Mouse (Mus musculus) right cerebral cortex, postnatal 25 days (tissue): ENCODE measurements around the gene Hba-a2.
"Not testable (repeated sequence)": the region's sequence is repeated elsewhere in the genome, so short reads cannot be mapped to it uniquely, and the experiment has no call there.

ENCODE experiments used
- DNase-seq: peaks from one replicate; pipeline ENCODE4 v3.0.0; 2022

Gene Hba-a2

GRCm38 (mm10) chr11:32296203-32296602, at the start of gene Hba-a2:
Gene Hba-a2, plus strand, starts transcription at chr11:32296489.
- not testable (repeated sequence) for DNase-seq

- no peak for DNase-seq
Observed at GRCm38 (mm10) chr11:32247068-32247467, 49.2 kb upstream of the Hba-a2 start.

DNA sequence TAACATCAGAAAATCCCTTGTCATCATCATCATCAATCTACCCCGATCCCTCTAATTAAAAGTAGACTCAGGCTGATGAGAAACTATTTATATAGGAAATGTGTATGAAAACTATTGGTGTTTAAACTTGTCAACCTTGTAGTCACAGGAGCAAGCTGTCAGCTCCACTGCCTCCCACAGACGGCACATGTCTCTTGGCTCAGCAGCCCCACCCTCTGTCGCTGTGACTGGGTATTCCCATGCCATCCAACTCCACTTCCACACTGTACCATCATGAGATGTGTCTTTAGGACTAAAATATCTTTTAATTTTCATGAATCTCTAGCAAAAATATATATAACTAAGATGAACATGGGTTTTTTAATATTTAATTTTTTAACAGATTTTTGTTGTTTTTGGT, 47.9 kb upstream of the Hba-a2 start:
- no peak for DNase-seq

DNA sequence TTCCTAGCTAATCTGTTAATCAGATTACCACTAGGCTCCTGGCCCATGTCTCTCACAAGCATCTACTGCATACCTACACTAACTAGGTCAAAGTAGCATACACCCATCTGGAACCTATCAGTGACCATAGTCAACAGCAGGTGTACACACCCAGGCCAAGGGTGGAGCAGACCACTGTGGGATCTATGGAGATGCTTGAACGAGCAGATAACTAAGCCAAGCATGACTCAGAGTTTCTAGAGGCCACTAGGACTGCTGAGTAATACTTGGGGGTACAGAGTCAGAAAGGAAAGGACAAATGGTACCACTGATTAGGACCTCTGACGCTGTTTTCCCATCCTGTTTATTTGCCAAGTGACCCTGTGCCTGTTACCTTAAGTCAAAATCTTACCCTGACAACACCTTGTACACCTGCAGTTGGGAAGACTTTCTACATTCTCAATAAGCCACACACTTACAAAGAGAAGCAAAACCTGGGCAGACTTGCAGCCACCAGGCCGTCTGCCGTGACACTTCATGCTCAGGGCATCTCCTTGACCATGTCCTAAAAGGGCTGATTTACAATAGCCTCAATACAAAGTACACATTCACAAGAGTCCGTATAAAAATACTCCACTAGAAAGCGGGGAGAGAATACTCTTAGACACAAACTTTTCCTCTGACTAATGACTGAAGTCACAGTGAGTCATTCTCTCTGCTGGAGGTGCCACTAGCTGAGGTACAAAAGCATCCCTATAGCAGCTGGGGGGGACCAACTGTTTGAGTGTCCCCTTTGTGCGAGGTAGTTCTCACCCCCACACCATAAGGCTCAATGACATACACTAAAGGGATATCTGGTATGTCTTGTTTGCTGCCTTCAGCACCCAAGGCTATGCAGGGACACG, 45.2 kb upstream of the Hba-a2 start:
- no peak for DNase-seq

DNA sequence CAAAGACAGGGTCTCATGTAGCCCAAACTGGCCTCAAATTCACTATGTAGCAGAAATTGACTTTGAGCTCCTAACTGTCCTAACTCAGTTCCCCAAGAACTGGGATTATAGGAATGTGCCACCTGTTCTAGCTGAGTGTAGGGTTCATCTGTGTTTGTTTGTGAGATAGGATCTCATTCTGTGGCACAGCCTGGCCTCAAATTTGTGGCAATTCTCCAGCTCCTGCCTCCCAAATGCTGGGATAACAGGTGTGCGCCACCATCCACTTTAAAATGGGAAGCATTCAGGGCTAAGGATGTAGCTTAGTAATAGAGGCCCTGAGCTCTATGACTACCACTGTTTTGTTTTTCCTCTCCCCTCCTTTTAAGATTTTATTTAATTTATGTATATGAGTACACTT, 43.2 kb upstream of the Hba-a2 start:
- DNase-seq, result no peak

DNA sequence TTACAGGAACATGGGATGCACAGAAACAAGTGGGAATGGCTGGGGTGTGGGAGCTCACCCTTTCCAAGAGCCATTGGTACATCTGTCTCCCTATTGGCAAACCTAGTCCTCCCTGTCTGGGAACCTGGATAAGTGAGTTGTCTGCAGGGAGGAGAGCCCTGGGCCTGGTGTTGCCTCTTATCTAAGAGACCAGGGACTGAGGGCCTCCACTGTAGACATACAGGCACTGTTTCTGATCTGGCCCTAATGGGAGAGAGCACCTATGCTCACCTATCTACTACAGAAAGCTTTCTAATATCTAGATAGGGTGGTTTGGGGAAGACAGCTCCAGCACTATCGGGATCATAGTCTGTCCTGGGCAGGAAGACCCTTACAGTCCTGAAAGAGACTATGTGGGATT, 40.1 kb upstream of the Hba-a2 start:
- DNase-seq, result no peak

DNA sequence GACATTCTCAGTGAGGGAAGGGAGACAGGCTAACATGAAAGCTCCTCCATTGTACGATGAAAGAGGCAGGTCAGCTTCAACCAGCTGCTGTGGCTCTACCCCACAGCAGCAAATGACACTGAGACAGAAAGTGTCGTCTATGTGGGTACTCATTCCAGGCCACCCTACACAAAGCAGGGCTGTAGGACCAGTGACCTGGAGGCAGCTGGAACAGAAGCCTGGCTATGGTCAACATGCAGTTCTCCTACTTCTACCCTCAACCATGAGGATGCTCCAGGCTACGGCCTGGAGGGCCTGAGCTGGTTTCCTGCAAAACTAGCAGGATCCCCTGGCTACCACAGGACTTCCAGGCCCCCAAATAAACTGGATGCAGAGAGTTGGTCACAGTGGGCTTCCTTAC, 39.7 kb upstream of the Hba-a2 start:
- no peak for DNase-seq

GRCm38 (mm10) chr11:32262674-32263415, 33.4 kb upstream of the Hba-a2 start:
- no peak for DNase-seq

DNA sequence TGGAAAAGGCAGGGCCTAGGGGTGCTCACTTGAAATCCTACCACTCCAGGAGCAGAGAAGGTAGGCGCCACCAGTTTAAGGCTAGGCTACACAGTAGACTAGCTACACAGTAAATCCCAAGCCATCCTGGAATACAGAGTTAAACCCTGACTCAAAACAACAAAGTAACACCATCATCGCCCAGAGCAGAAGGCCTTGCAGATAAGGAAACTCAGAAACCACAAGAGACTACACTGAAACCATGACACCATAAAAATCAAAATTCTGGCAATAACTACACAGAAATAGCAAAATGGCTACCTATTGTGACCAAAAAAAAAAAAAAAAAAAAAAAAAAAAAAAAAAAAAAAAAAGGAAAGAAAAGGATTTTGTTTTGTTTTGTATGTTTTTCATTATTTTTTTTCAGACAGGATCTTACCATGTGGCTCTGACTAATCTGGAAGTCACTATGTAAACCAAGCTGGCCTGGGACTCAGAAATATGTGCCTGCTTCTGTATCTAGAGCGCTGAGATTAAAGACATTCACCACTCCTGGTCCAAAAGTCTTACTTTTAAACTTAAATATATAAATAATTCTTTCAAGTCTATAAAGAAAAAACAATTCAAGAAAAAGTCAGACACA, 31.1 kb upstream of the Hba-a2 start:
- no peak for DNase-seq

- no peak for DNase-seq
Observed at GRCm38 (mm10) chr11:32266194-32266593, 30.1 kb upstream of the Hba-a2 start.

- DNase-seq, result no peak
Observed at GRCm38 (mm10) chr11:32266776-32267175, 29.5 kb upstream of the Hba-a2 start.

DNA sequence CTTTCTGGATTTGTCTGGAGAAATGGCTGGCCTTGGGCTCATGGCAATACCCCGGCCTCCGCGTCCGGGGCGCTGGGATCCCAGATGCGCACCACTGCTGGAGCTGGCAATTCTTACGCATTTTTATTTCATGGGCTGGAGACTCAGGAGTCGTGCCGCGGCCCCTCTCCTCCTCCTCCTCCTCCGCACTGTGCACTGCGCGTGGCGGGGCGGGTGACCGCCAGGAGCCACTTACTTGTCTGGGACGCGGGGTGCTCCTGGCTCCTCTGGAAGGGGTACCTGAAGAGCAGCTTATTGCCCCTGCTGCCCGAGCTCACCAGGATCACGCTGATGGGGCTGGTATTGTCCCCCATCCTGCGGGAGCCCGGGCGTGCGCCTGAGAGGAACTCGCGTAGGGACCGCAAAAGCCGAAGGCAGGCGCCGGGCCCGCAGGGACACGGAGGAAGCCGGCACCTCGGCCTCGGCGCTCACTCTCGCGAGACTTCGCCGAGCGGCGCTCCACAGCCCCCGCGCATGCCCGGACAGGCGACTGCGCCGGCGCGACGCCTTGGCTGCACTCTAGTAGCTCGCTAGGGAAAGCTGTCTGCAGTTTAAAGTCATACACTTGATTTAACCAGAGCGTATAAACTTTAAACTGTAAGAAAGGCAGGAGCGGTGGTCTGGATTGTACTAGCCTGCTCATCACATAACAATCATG, 29.0 kb upstream of the Hba-a2 start, which contains the start of gene Nprl3:
Gene Nprl3 (minus strand): TSS at position 520 of the 697 bp plus-strand sequence.
- DNase-seq, result peak; percentile 97

DNA sequence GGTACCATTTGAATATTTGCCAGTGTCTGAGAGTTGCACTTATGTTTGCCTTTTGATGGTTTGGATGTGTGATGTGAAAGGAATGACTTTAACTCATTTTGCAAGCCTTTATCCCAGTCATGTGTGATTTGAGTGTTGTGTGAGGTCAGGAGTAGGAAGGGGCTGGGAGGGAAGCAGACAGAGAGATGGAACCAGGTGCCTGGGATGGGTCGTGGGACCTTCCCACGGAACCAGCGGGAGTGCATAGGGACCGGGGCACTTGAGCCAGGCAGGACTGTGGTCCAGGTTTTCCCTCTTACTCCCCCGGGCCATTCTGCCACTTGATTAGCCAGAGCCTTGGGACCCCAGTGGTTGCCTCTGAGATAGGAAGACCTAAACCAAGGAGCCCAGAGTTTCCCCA, 28.3 kb upstream of the Hba-a2 start:
- DNase-seq, result no peak

- DNase-seq, result no peak
Observed at GRCm38 (mm10) chr11:32268952-32269351, 27.3 kb upstream of the Hba-a2 start.

DNA sequence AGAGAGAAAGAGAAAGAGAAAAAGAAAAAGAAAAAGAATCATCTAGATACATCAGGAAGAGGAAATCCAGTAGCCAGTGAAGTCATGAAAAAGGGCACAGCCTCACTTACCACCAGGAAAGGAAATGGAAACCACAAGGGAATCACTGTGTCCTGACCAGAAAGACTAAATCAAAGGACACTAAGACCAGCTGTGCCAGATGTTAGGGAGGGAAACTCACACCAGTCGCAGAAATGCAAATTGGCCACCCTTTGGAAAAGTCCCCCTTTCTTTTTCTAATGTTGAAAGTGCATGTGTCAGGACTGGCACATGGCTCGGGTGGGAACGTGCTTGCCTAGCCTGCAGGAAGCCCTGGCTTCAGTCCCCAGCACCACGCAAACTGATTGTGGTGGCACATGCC, 25.1 kb upstream of the Hba-a2 start:
- DNase-seq, result no peak

- no peak for DNase-seq
Observed at GRCm38 (mm10) chr11:32276347-32276746, 19.9 kb upstream of the Hba-a2 start, which contains the start of gene Hba-x. Gene Hba-x, plus strand, starts transcription at chr11:32276400.

DNA sequence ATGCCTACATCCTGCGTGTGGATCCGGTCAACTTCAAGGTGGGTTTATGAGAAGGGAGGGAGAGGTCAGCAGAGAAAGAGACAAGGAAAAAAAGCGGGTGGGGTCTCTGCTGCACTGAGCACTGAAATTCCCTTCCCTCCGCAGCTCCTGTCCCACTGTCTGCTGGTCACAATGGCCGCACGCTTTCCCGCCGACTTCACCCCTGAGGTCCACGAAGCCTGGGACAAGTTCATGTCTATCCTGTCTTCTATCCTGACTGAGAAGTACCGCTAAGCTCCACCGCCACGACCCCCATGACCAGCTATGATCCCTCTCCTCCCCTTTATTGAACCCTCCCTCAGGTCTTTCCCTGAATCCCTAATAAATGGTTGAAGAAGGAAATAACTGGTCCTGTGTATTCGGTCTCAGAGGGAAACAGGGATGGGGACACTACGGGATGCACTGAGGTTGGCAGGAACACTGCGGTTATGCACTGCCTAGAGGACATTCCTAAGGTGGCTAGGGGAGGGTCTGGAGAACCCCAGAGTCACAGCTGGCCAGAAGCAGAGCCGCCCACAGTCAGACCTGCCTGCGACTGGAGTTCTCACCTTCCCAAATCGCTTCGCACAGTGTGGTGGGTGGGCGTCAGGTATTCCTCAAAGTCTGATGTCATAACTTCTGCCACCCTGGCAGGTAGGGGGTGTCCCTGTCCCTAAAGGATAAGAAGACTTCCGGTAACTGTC, 18.4 kb upstream of the Hba-a2 start:
- no peak for DNase-seq

GRCm38 (mm10) chr11:32278458-32278957, 17.8 kb upstream of the Hba-a2 start:
- DNase-seq, result no peak

- no peak for DNase-seq
Observed at GRCm38 (mm10) chr11:32280646-32281045, 15.6 kb upstream of the Hba-a2 start.

DNA sequence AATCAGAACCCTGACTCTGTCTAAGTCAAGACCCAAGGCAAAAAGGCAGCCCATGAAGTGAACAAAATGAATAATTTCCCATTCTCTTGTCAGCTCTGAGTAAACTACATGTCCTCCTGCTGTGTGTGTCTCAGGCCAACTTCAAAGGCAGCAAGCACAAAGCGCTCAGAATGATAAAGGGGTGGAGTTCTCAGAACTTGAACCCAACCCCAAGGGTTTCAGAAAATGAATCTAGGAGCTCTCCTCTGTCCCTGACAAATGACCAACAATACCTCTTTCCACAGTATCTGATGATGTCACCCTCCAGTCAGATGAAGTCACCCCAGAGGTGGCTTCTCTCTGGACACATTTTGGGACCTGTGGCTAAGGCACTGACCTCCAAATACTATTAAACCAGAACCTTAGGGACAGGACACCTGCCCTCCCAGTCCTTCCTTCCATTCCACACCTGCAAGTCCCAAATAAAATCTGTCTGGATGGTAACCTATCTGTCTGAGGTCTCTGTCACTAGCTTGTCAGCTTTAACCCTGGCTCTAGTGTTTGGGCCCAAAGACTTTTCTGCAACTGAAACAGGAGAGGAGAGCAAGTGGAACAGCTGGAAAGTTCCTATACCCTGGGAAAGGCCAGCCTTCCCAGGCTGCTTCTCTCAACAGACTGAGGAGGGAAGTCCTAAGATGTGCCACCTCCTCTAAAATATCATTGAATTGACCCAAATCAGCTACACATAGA, 14.7 kb upstream of the Hba-a2 start:
- DNase-seq, result no peak

GRCm38 (mm10) chr11:32283091-32283777, 13.1 kb upstream of the Hba-a2 start, which contains the start of gene Hba-a1:
Gene Hba-a1, plus strand, starts transcription at chr11:32283511.
- DNase-seq, result not testable (repeated sequence)
